8 mouse cellular contexts compared by ENCODE assay signal in genomic region chr5:143328690-143329495, GRCm38 (mm10). TPM values are rescaled to one million over a fixed set of nuclear protein-coding genes. Genes with fewer than 3 reads are reported as not detected.
DNase-seq lines count a peak whose midpoint lies in the region; ATAC-seq lines count a peak whose summit lies in the region.

Zdhhc4 (minus strand) TSS chr5:143329256.

- peaks cover 16% of the 10 kb centered on the region for H3K36me3 ChIP-seq in lung, embryonic 16.5 days (ENCODE audit: control insufficient read depth, insufficient read depth, low read length)

- H3K9ac ChIP-seq in lung, embryonic 16.5 days (ENCODE audit: low read length) = peak within 1 kb of the TSS; percentile 85

- under 1% methylated on average over 57 of the region's 57 CpGs for WGBS in lung, embryonic 16.5 days

- peak within 1 kb of the TSS; percentile 81 for H3K4me3 ChIP-seq in lung, embryonic 16.5 days (ENCODE audit: low read length)

- H3K9me3 ChIP-seq in lung, embryonic 16.5 days (ENCODE audit: control insufficient read depth, low read length) = no peaks in the 10 kb centered on the region

- peaks cover 16% of the 10 kb centered on the region for H3K4me1 ChIP-seq in lung, embryonic 16.5 days (replicated peaks; ENCODE audit: control insufficient read depth, insufficient read depth, low read length)

- no peaks in the 10 kb centered on the region for H3K27me3 ChIP-seq in lung, embryonic 16.5 days (ENCODE audit: control insufficient read depth, insufficient read depth, low read depth, low read length)

- peak; percentile 63 for DNase-seq in MEL-GATA-1-ER (ENCODE audit: extremely low read depth, low read depth)
- peak; percentile 88 for DNase-seq in cerebellum, adult 8-10 months
- peak; percentile 87 for DNase-seq in forelimb bud, embryonic 11.5 days (ENCODE audit: low read depth, low spot score)
- peak; percentile 53 for DNase-seq in layer of hippocampus, adult 9-10 months (ENCODE audit: low spot score)
- DNase-seq in ovary, postnatal 10 days (ENCODE audit: low spot score) = peak; percentile 89
- DNase-seq in thymus, postnatal 10 days (ENCODE audit: low spot score in 2 of 2) = peak; percentile 83 to 91

- H3K27ac ChIP-seq in lung, embryonic 16.5 days (ENCODE audit: low read length) = peak within 1 kb of the TSS; percentile 72

- peak within 1 kb of the TSS; percentile 77 for H3K4me2 ChIP-seq in lung, embryonic 16.5 days (ENCODE audit: low read depth, low read length)

- peak; percentile 76 for ATAC-seq in hematopoietic stem cell, adult 5-6 weeks (replicated peaks in 1 of 2; ENCODE audit: insufficient read depth in 1 of 2, low FRiP score in 2 of 2, low TSS enrichment in 1 of 2, low read depth in 1 of 2, poor library complexity in 2 of 2, severe bottlenecking in 2 of 2)
- peak; percentile 87 for ATAC-seq in lung, embryonic 16.5 days (ENCODE audit: low read depth)

RNA-seq across cellular contexts. Expression of gene Zdhhc4, which starts in this region (rescaled TPM):
- total RNA-seq in hematopoietic stem cell, adult 5-6 weeks (2017) = 34.3 and 39.5 TPM in 2 replicates
- polyA plus RNA-seq in lung, embryonic 16.5 days (2015; fragmentation: Nextera tagmentation; extraction: Ambion mirVana) = 72.7 and 79.2 TPM in 2 replicates

Comparison
In these comparisons a context has a peak if more than half of its experiments do, and no peak if none do; other contexts are left out.
1. Peak in every context shown above with its lines: DNase-seq, ATAC-seq, H3K4me3 ChIP-seq and H3K27ac ChIP-seq.